Mouse (Mus musculus) bone marrow macrophage, adult 2 months (primary cell): ENCODE measurements at regions not wholly inside any gene's neighbourhood (a gene's known extent, or its start where the extent isn't known, plus 50 kb on each side); places are given as distances from the start of the nearest gene placed in this dataset.

Experiments used
- H3K27ac ChIP-seq: 2 replicates; pipeline ENCODE4 v1.5.1; 2012; ENCODE audit warnings: low read depth, low read length; ENCODE audit not compliant: insufficient read depth
- H3K4me1 ChIP-seq: 2 replicates; pipeline ENCODE4 v1.6.1; 2012; ENCODE audit warnings: low read length; ENCODE audit not compliant: control insufficient read depth, insufficient read depth
- H3K4me3 ChIP-seq: 2 replicates; pipeline ENCODE4 v1.5.1; 2012; ENCODE audit warnings: mild to moderate bottlenecking, low read length, moderate library complexity; ENCODE audit not compliant: insufficient read depth
- CTCF ChIP-seq: IDR thresholded peaks from 2 replicates; pipeline ENCODE4 v1.5.1; 2012; ENCODE audit warnings: low read depth, mild to moderate bottlenecking, low read length, moderate library complexity
- POLR2A ChIP-seq: IDR thresholded peaks from 2 replicates; pipeline ENCODE4 v1.6.1; 2012; ENCODE audit warnings: mild to moderate bottlenecking, low read depth, low read length, borderline replicate concordance

- TF ChIP-seq POLR2A, result no peak
- no peak for TF ChIP-seq CTCF
- H3K4me3 ChIP-seq, result no peak overlapping the region
- no peak overlapping the region for H3K27ac ChIP-seq
- H3K4me1 ChIP-seq, result no peaks in the 10 kb centered on the region
Measured at GRCm38 (mm10) chr1:137360688-137361570, 400.7 kb upstream of the Nr5a2 start.

GRCm38 (mm10) chr1:137355941-137356512 is 395.8 kb upstream of the Nr5a2 start:
- no peak overlapping the region for H3K4me3 ChIP-seq
- H3K27ac ChIP-seq, result no peak overlapping the region
- TF ChIP-seq CTCF (no peak), POLR2A (no peak)
- H3K4me1 ChIP-seq, result no peaks in the 10 kb centered on the region

GRCm38 (mm10) chr1:137352390-137353027 is 392.3 kb upstream of the Nr5a2 start:
- no peak overlapping the region for H3K4me3 ChIP-seq
- no peak overlapping the region for H3K27ac ChIP-seq
- no peak for TF ChIP-seq CTCF
- no peak for TF ChIP-seq POLR2A

GRCm38 (mm10) chr1:137334137-137334536 is 373.9 kb upstream of the Nr5a2 start:
- H3K4me1 ChIP-seq, result no peaks in the 10 kb centered on the region
- no peak overlapping the region for H3K27ac ChIP-seq
- TF ChIP-seq POLR2A (no peak), CTCF (no peak)

More at GRCm38 (mm10) chr1:137352390-137353027, 392.3 kb upstream of the Nr5a2 start:
- H3K4me1 ChIP-seq, result no peaks in the 10 kb centered on the region

GRCm38 (mm10) chr1:137332108-137332769 is 372.0 kb upstream of the Nr5a2 start:
- no peak overlapping the region for H3K4me3 ChIP-seq
- TF ChIP-seq POLR2A (no peak), CTCF (no peak)
- H3K27ac ChIP-seq, result no peak overlapping the region

More at GRCm38 (mm10) chr1:137334137-137334536, 373.9 kb upstream of the Nr5a2 start:
- no peak overlapping the region for H3K4me3 ChIP-seq

GRCm38 (mm10) chr1:137331746-137332107 is 371.5 kb upstream of the Nr5a2 start:
- Histone ChIP-seq H3K4me1 (no peaks in the 10 kb centered on the region), H3K4me3 (no peak overlapping the region), H3K27ac (no peak overlapping the region)
- no peak for TF ChIP-seq POLR2A
- no peak for TF ChIP-seq CTCF

More at GRCm38 (mm10) chr1:137332108-137332769, 372.0 kb upstream of the Nr5a2 start:
- H3K4me1 ChIP-seq, result no peaks in the 10 kb centered on the region

GRCm38 (mm10) chr1:137330634-137331033 is 370.4 kb upstream of the Nr5a2 start:
- Histone ChIP-seq H3K4me1 (no peaks in the 10 kb centered on the region), H3K27ac (no peak overlapping the region), H3K4me3 (no peak overlapping the region)
- TF ChIP-seq CTCF, result 0 out of 2 replicates have a peak, but pooled peaks have one; percentile 18
- no peak for TF ChIP-seq POLR2A

GRCm38 (mm10) chr1:137323884-137324594 is 363.8 kb upstream of the Nr5a2 start:
- no peak overlapping the region for H3K27ac ChIP-seq
- H3K4me3 ChIP-seq, result no peak overlapping the region
- no peaks in the 10 kb centered on the region for H3K4me1 ChIP-seq
- no peak for TF ChIP-seq POLR2A
- TF ChIP-seq CTCF, result no peak
